ENCODE assay signal across 8 mouse cellular contexts in genomic region chr13:34153254-34154011, GRCm38 (mm10). TPM values are rescaled to one million over a fixed set of nuclear protein-coding genes. Genes with fewer than 3 reads are reported as not detected.
DNase-seq lines count a peak whose midpoint lies in the region; ATAC-seq lines count a peak whose summit lies in the region.
"Had no signal": no experiment of that assay in that cellular context is flagged by ENCODE, and none has a peak within 500 bp of the region (broad histone marks: within the 10 kb centered on the region; RNA-seq: fewer than 3 reads in every experiment).

No protein-coding gene starts in this region.

- H3K36me3 ChIP-seq in midbrain, embryonic 10.5 days, result no peaks in the 10 kb centered on the region
- H3K36me3 ChIP-seq in midbrain, embryonic 11.5 days (ENCODE audit: control insufficient read depth, insufficient read depth, low read length), result no peaks in the 10 kb centered on the region
- no peaks in the 10 kb centered on the region for H3K36me3 ChIP-seq in stomach, embryonic 14.5 days (ENCODE audit: control insufficient read depth, insufficient read depth, low read length)

- no peak overlapping the region for H3K4me2 ChIP-seq in midbrain, embryonic 11.5 days
- no peak overlapping the region for H3K4me2 ChIP-seq in stomach, embryonic 14.5 days (replicated peaks; ENCODE audit: low read depth, low read length)

- peaks cover 52% of the 10 kb centered on the region for H3K4me1 ChIP-seq in midbrain, embryonic 10.5 days
- H3K4me1 ChIP-seq in midbrain, embryonic 11.5 days (ENCODE audit: control insufficient read depth, insufficient read depth, low read length), result peaks cover 27% of the 10 kb centered on the region
- H3K4me1 ChIP-seq in stomach, embryonic 14.5 days (ENCODE audit: control insufficient read depth, insufficient read depth, low read length), result peaks cover 21% of the 10 kb centered on the region; the same call in 1 of the 2 replicates

- H3K4me3 ChIP-seq in midbrain, embryonic 10.5 days, result no peak overlapping the region
- H3K4me3 ChIP-seq in midbrain, embryonic 11.5 days (ENCODE audit: low read depth, low read length), result no peak overlapping the region
- H3K4me3 ChIP-seq in stomach, embryonic 14.5 days (ENCODE audit: low read depth, low read length), result no peak overlapping the region

- intact Hi-C loops in heart, postnatal 14 days (cut with DNase I), result loop anchor here (1.0 kb wide), 1 partner anchor 75 kb away; the partner anchor contains the start of gene Tubb2a

- no peak for DNase-seq in midbrain, embryonic 10.5 days (ENCODE audit: low spot score)
- no peak for DNase-seq in midbrain, embryonic 11.5 days (ENCODE audit: low spot score, missing footprints)
- DNase-seq in cerebellum, postnatal 10 days, result peak; percentile 76 to 84
- peak; percentile 24 to 37 for DNase-seq in heart, postnatal 14 days
- no peak for DNase-seq in thymus, postnatal 14 days
- DNase-seq in ovary, postnatal 36 days (ENCODE audit: low spot score), result no peak

- H3K9me3 ChIP-seq in midbrain, embryonic 10.5 days (replicated peaks), result no peaks in the 10 kb centered on the region
- no peaks in the 10 kb centered on the region for H3K9me3 ChIP-seq in midbrain, embryonic 11.5 days (ENCODE audit: control insufficient read depth, low read length)
- no peaks in the 10 kb centered on the region for H3K9me3 ChIP-seq in stomach, embryonic 14.5 days (ENCODE audit: control insufficient read depth, low read depth, low read length)

- peak overlapping the region; percentile 84; the same call in 1 of the 2 replicates for H3K27ac ChIP-seq in midbrain, embryonic 10.5 days (replicated peaks)
- no peak overlapping the region; the same call in 1 of the 2 replicates for H3K27ac ChIP-seq in midbrain, embryonic 11.5 days (ENCODE audit: low read depth, low read length)
- peak overlapping the region; percentile 29; the same call in 1 of the 2 replicates for H3K27ac ChIP-seq in stomach, embryonic 14.5 days (ENCODE audit: low read length)
- H3K27ac ChIP-seq: liver, embryonic 14.5 days had no signal

- H3K27me3 ChIP-seq in midbrain, embryonic 10.5 days (ENCODE audit: low read depth, poor library complexity, severe bottlenecking), result no peaks in the 10 kb centered on the region
- no peaks in the 10 kb centered on the region for H3K27me3 ChIP-seq in midbrain, embryonic 11.5 days (ENCODE audit: control insufficient read depth, insufficient read depth, low read length)
- no peaks in the 10 kb centered on the region for H3K27me3 ChIP-seq in stomach, embryonic 14.5 days (ENCODE audit: control insufficient read depth, insufficient read depth, low read length)

- 74% methylated on average over 5 of the region's 5 CpGs for WGBS in midbrain, embryonic 10.5 days
- 93% methylated on average over 3 of the region's 5 CpGs for WGBS in midbrain, embryonic 11.5 days
- WGBS in stomach, embryonic 14.5 days, result 71% methylated on average over 4 of the region's 5 CpGs

- H3K9ac ChIP-seq in midbrain, embryonic 11.5 days (ENCODE audit: low read length), result no peak overlapping the region
- no peak overlapping the region for H3K9ac ChIP-seq in stomach, embryonic 14.5 days (replicated peaks; ENCODE audit: low read depth, low read length)
- H3K9ac ChIP-seq: liver, embryonic 14.5 days had no signal

- ATAC-seq in midbrain, embryonic 11.5 days (ENCODE audit: low FRiP score), result no peak
- no peak for ATAC-seq in stomach, embryonic 14.5 days (ENCODE audit: insufficient number of reproducible peaks, insufficient read depth, low FRiP score, low read depth)

RNA-seq across cellular contexts. Expression of gene Psmg4, which starts 9.3 kb away (rescaled TPM):
- 122 and 124 TPM in 2 replicates for polyA plus RNA-seq in midbrain, embryonic 10.5 days (2016; fragmentation: Nextera tagmentation; extraction: Ambion mirVana)
- 115 and 120 TPM in 2 replicates for polyA plus RNA-seq in midbrain, embryonic 11.5 days (2014; fragmentation: Nextera tagmentation; extraction: Ambion mirVana)
- total RNA-seq in heart, postnatal 14 days (2021), result 10 to 100 TPM; 25.2 to 37.8 TPM
- polyA plus RNA-seq in stomach, embryonic 14.5 days (2014; fragmentation: Nextera tagmentation; extraction: Ambion mirVana), result 84.8 and 86.6 TPM in 2 replicates

RNA-seq across cellular contexts. Expression of gene Tubb2b, which starts 23.2 kb away (rescaled TPM):
- 202 and 279 TPM in 2 replicates for polyA plus RNA-seq in midbrain, embryonic 10.5 days (2016; fragmentation: Nextera tagmentation; extraction: Ambion mirVana)
- 307 and 321 TPM in 2 replicates for polyA plus RNA-seq in midbrain, embryonic 11.5 days (2014; fragmentation: Nextera tagmentation; extraction: Ambion mirVana)
- 1 to 10 TPM; 5.2 to 8.8 TPM for total RNA-seq in heart, postnatal 14 days (2021)
- polyA plus RNA-seq in stomach, embryonic 14.5 days (2014; fragmentation: Nextera tagmentation; extraction: Ambion mirVana), result 32.1 and 34.2 TPM in 2 replicates

Comparison
In these comparisons a context has a peak if more than half of its experiments do, and no peak if none do; other contexts are left out.
1. DNase-seq: peak in cerebellum, postnatal 10 days (2 of 2) and heart, postnatal 14 days (2 of 2); none in midbrain, embryonic 10.5 days (single experiment), midbrain, embryonic 11.5 days (single experiment), thymus, postnatal 14 days (single experiment) and ovary, postnatal 36 days (single experiment).